Mouse (Mus musculus) stomach, postnatal 0 days (tissue): ENCODE measurements at regions not wholly inside any gene's neighbourhood (a gene's known extent, or its start where the extent isn't known, plus 50 kb on each side); places are given as distances from the start of the nearest gene placed in this dataset.

Experiments
- ATAC-seq: fragments of 200-750 bp; cut with Nextera tagmentation; 2 replicates; pipeline ENCODE4 v1.8.0; 2017; ENCODE audit not compliant: low FRiP score, low TSS enrichment
- DNase-seq: peaks from one replicate; pipeline ENCODE4 v3.0.0-alpha.2; 2016; ENCODE audit warnings: low spot score
- H3K27ac ChIP-seq: fragments of 300-500 bp; sonication (generic); replicated peaks from 2 replicates; pipeline ENCODE4 v1.5.1; 2014; ENCODE audit warnings: mild to moderate bottlenecking, control low read depth
- H3K27me3 ChIP-seq: fragments of 300-500 bp; sonication (generic); 2 replicates; pipeline ENCODE4 v1.6.1; 2014; ENCODE audit warnings: low read length; ENCODE audit not compliant: control insufficient read depth, insufficient read depth
- H3K36me3 ChIP-seq: fragments of 300-500 bp; sonication (generic); 2 replicates; pipeline ENCODE4 v1.6.1; 2014; ENCODE audit warnings: low read length, mixed read lengths; ENCODE audit not compliant: control insufficient read depth, insufficient read depth
- H3K4me1 ChIP-seq: fragments of 300-500 bp; sonication (generic); replicated peaks from 2 replicates; pipeline ENCODE4 v1.6.1; 2014; ENCODE audit warnings: antibody characterized with exemption; ENCODE audit not compliant: control insufficient read depth, insufficient read depth
- H3K4me2 ChIP-seq: fragments of 300-500 bp; sonication (generic); replicated peaks from 2 replicates; pipeline ENCODE4 v1.6.1; 2014; ENCODE audit warnings: low read depth, mild to moderate bottlenecking, control low read depth, moderate library complexity
- H3K4me3 ChIP-seq: fragments of 300-500 bp; sonication (generic); 2 replicates; pipeline ENCODE4 v1.5.1; 2014; ENCODE audit warnings: low read depth, low read length, control low read depth
- H3K9ac ChIP-seq: fragments of 300-500 bp; sonication (generic); 2 replicates; pipeline ENCODE4 v1.6.1; 2014; ENCODE audit warnings: mild to moderate bottlenecking, low read length, control low read depth, mixed read lengths
- H3K9me3 ChIP-seq: fragments of 300-500 bp; sonication (generic); 2 replicates; pipeline ENCODE4 v1.6.1; 2016; ENCODE audit warnings: low read length; ENCODE audit not compliant: control insufficient read depth
- CTCF ChIP-seq: IDR thresholded peaks from 2 replicates; pipeline ENCODE4 v1.5.1; 2016; ENCODE audit warnings: antibody characterized with exemption, low read depth, mild to moderate bottlenecking, moderate library complexity
- EP300 ChIP-seq: optimal IDR thresholded peaks from 2 replicates; pipeline ENCODE3; 2016; ENCODE audit warnings: antibody characterized with exemption
- WGBS: fragments of 180-500 bp; shearing (Covaris S2); extraction: QIAGEN DNeasy Blood & Tissue Kit; methylation state at CpG from one replicate; pipeline ENCODE4 v1.1.7; 2014; 5-methylcytosine and 5-hydroxymethylcytosine counted together

DNA sequence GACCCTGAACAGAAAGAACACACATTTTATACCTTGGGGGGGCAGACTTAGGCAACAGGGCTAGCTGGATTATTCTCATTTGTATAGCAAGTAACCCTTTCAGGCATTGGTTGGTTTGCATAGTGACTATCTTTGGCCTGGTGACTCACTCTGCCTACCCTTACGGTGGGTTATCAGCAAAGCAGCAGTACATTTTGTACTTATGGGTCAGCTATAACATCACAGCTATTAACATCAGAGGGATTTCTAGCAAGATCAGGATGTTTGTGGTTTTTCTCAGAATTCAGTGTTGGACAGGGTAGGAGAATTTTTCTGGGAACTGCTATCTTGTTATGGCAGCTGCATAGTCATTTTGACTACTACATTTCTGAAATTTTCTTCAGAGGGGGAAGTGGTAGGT lies 84.7 kb downstream of the Serpinb9g start:
- no peak overlapping the region for H3K4me2 ChIP-seq
- 0 out of 2 replicates have a peak, but pooled peaks cover 2% of the 10 kb centered on the region for H3K9me3 ChIP-seq
- DNase-seq (no peak), ATAC-seq (no peak)
- H3K4me1 ChIP-seq = no peaks in the 10 kb centered on the region
- no peaks in the 10 kb centered on the region for H3K36me3 ChIP-seq
- no peaks in the 10 kb centered on the region for H3K27me3 ChIP-seq
- no peak overlapping the region for H3K27ac ChIP-seq
- H3K9ac ChIP-seq = no peak overlapping the region
- 84% methylated on average over 1 of the region's 1 CpGs for WGBS
- no peak overlapping the region for H3K4me3 ChIP-seq
- TF ChIP-seq CTCF (no peak), EP300 (no peak)

DNA sequence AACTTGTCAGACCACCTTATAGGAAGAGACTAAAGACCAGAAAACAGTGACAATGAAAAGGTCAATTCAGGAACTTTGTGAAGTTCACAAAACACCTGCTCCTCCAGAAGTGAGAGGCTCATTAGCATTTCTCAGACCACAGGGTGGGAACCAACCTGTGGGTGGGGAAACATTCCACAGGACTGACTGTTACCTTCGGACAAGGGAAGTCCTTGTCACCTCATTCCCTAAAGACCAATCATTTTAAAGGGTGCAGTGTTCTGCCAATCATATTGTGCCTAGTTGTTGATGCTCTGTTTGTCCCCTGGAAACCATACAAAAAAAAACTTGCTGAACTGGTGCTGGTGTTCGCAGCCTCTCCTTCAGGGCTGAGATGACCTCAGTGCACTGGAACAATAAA lies 86.2 kb downstream of the Serpinb9g start:
- no peak for DNase-seq
- Histone ChIP-seq H3K36me3 (no peaks in the 10 kb centered on the region), H3K4me1 (no peaks in the 10 kb centered on the region), H3K27ac (no peak overlapping the region), H3K27me3 (no peaks in the 10 kb centered on the region), H3K4me2 (no peak overlapping the region), H3K9ac (no peak overlapping the region), H3K9me3 (no peaks in the 10 kb centered on the region), H3K4me3 (no peak overlapping the region)
- WGBS = 68% methylated on average over 2 of the region's 2 CpGs
- no peak for TF ChIP-seq CTCF
- no peak for ATAC-seq

DNA sequence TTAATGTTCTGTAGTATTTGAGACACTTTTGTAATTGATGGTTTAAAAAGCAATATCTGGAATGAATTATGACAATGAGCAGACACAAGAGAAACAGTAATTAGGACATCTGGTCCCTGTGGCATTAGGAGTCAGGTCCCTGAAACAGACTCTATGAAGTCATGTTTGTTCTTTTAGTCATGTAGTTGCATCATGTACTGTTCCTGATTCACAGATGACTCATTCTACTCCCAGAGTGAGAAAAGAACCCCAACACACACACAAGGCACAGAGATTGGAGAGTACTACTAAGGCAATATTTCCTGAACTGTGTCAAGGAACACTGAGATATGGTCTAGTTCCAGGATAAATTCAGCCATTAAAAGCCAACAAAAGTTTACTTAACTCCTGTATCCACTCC lies 75.1 kb upstream of the Serpinb6d start:
- Histone ChIP-seq H3K27me3 (no peaks in the 10 kb centered on the region), H3K4me3 (no peak overlapping the region), H3K4me2 (no peak overlapping the region), H3K27ac (no peak overlapping the region), H3K4me1 (no peaks in the 10 kb centered on the region), H3K36me3 (no peaks in the 10 kb centered on the region), H3K9me3 (no peaks in the 10 kb centered on the region), H3K9ac (no peak overlapping the region)
- TF ChIP-seq EP300 (no peak), CTCF (no peak)
- DNase-seq (no peak), ATAC-seq (no peak)
